Mouse (Mus musculus): ENCODE results near the gene Sox2. TPM values are rescaled to one million over a fixed set of nuclear protein-coding genes. Genes with fewer than 3 reads are reported as not detected.

The Sox2 gene
- 0.62 and 0.89 TPM in 2 replicates for polyA plus RNA-seq (2015; fragmentation: Nextera tagmentation; extraction: Ambion mirVana)

DNA sequence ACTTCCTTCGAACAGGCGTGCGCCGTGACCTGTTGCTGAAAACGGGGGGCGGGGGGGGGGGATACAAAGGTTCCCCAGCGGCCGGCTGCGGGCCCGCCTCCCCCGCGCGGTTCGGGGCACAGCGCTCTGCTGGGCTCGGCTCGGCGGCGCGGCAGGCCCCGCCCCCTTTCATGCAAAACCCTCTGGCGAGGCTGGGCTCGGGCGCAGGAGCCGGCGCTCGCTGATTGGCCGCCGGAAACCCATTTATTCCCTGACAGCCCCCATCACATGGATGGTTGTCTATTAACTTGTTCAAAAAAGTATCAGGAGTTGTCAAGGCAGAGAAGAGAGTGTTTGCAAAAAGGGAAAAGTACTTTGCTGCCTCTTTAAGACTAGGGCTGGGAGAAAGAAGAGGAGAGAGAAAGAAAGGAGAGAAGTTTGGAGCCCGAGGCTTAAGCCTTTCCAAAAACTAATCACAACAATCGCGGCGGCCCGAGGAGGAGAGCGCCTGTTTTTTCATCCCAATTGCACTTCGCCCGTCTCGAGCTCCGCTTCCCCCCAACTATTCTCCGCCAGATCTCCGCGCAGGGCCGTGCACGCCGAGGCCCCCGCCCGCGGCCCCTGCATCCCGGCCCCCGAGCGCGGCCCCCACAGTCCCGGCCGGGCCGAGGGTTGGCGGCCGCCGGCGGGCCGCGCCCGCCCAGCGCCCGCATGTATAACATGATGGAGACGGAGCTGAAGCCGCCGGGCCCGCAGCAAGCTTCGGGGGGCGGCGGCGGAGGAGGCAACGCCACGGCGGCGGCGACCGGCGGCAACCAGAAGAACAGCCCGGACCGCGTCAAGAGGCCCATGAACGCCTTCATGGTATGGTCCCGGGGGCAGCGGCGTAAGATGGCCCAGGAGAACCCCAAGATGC lies at the start of gene Sox2:
Gene Sox2, plus strand, starts transcription at position 680 of the 895 bp plus-strand sequence.
- peak within 1 kb of the TSS; percentile 70 for H3K4me2 ChIP-seq (replicated peaks)
- no peaks in the 10 kb centered on the region for H3K36me3 ChIP-seq
- peaks cover 75% of the 10 kb centered on the region for H3K27me3 ChIP-seq (replicated peaks)
- peak within 1 kb of the TSS; percentile 39 for H3K4me3 ChIP-seq (replicated peaks)
- WGBS: under 1% methylated on average over 84 of the region's 86 CpGs
- H3K9me3 ChIP-seq: no peaks in the 10 kb centered on the region
- no peak within 1 kb of the TSS for H3K27ac ChIP-seq
- H3K9ac ChIP-seq: 0 out of 2 replicates have a peak within 1 kb of the TSS, but pooled peaks have one; percentile 8
- ATAC-seq: peak; percentile 90
- H3K4me1 ChIP-seq (replicated peaks): peaks cover 18% of the 10 kb centered on the region

DNA sequence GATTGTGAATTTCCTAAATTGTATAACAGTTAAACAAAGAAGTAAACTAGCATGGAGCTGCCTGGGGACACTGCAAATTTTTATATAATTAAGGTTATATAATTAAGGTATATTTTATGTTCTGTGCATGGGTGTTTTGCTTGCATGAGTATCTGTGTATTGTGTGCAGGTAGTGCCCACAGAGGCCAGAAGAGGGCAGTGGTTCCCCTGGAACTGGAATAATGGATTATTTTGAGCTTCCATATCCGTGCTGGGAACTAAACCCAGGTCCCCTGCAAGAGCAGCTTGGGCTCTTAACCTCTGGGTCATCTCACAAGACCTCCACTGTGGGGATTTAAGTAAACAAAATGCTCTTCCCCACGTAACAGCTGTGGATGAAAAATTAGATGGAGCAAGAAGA lies 49.1 kb upstream of the Sox2 start:
- Histone ChIP-seq H3K36me3 (no peaks in the 10 kb centered on the region), H3K4me2 (replicated peaks) (no peak overlapping the region), H3K9me3 (no peaks in the 10 kb centered on the region), H3K4me3 (replicated peaks) (no peak overlapping the region), H3K27me3 (replicated peaks) (no peaks in the 10 kb centered on the region), H3K4me1 (replicated peaks) (no peaks in the 10 kb centered on the region), H3K27ac (no peak overlapping the region), H3K9ac (no peak overlapping the region)
- ATAC-seq: no peak
- 69% methylated on average over 2 of the region's 2 CpGs for WGBS

DNA sequence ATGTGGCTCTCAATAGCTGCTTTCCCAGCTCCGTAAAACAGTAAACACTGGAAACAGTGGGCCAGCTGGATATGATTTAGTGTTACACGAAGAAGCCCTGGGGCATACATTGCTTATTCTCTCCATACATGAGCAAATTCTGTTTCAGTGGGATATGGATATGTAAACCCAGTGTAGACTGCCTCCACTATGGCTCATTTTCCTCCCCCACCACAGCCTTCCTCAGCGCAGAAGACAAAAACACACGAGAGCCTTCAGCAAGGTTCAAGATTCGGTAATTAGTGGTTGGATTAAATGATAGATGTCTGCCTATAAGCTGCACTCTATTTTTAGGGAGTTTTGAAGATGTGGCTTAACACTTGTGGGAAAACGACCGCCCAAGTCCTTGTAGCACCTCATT lies 36.1 kb upstream of the Sox2 start:
- Histone ChIP-seq H3K9me3 (no peaks in the 10 kb centered on the region), H3K4me1 (replicated peaks) (no peaks in the 10 kb centered on the region), H3K27me3 (replicated peaks) (no peaks in the 10 kb centered on the region), H3K36me3 (no peaks in the 10 kb centered on the region), H3K9ac (no peak overlapping the region), H3K4me3 (replicated peaks) (no peak overlapping the region), H3K27ac (no peak overlapping the region), H3K4me2 (replicated peaks) (no peak overlapping the region)
- 79% methylated on average over 7 of the region's 7 CpGs for WGBS
- ATAC-seq: no peak

DNA sequence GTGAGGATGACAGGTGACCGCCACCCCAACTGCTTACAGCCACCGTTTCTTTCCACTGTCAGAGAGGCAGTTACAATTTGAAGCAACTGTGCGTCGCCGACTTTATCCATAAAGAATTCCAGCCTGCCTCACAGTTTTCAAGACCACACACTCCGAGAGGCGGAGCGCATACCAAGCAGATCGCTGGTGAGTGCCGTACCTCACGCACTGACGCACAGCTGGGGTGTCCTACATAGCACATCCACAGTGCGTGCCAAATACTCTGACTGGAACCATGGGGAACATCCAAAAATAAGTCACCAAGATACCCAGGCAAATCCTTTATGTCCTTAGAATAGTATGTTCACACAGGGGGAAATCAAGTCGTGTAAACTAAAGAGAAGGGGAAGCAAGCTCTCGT lies 34.7 kb upstream of the Sox2 start:
- WGBS: 64% methylated on average over 15 of the region's 15 CpGs
- no peak for ATAC-seq

DNA sequence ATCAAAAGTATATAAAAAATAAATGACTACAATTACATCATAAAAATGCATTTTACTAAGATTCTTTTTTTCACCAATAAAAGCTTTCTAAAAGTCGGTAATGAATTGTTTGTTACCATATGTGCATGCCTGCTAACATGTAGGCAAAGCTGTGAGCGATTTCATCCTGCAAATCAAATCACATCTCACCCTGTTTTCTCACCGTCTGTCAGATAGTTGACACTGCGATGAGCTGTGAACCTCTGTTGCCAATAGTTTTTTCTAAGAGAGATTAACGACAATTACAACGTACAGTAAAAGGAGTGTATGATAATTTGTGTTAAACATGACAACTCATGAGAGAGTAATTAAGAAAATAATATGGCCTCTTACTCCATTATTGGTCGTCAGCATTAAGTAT lies 31.3 kb upstream of the Sox2 start:
- Histone ChIP-seq H3K4me2 (replicated peaks) (no peak overlapping the region), H3K27ac (no peak overlapping the region), H3K9me3 (no peaks in the 10 kb centered on the region), H3K9ac (no peak overlapping the region), H3K36me3 (no peaks in the 10 kb centered on the region), H3K27me3 (replicated peaks) (no peaks in the 10 kb centered on the region), H3K4me3 (replicated peaks) (no peak overlapping the region), H3K4me1 (replicated peaks) (no peaks in the 10 kb centered on the region)
- WGBS: 77% methylated on average over 7 of the region's 7 CpGs
- no peak for ATAC-seq

More for the DNA sequence above, 34.7 kb upstream of the Sox2 start:
- Histone ChIP-seq H3K36me3 (no peaks in the 10 kb centered on the region), H3K4me3 (replicated peaks) (no peak overlapping the region), H3K27me3 (replicated peaks) (no peaks in the 10 kb centered on the region), H3K9me3 (no peaks in the 10 kb centered on the region), H3K4me1 (replicated peaks) (no peaks in the 10 kb centered on the region), H3K4me2 (replicated peaks) (no peak overlapping the region), H3K9ac (no peak overlapping the region), H3K27ac (no peak overlapping the region)

DNA sequence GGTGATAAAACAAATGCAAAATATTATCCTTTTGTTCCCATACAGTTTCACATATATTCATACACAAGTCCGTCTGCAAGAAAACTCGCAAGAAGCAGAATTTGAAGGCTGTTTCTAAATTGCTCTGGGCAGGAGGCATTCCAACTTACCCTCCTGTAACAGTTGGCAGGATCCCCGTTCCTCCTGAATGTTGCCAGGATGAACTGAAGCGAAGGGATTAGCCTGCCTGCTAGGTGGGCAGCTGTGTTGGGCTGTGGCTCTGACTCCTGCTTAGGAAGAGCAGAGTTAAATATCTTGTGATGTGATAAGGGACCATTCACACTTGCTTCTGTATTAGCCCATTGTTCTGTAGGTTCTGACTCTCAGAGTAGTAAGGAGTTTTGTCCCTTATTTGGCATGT lies 30.1 kb upstream of the Sox2 start:
- Histone ChIP-seq H3K27me3 (replicated peaks) (no peaks in the 10 kb centered on the region), H3K27ac (no peak overlapping the region), H3K9ac (no peak overlapping the region), H3K4me1 (replicated peaks) (no peaks in the 10 kb centered on the region), H3K4me3 (replicated peaks) (no peak overlapping the region), H3K4me2 (replicated peaks) (no peak overlapping the region), H3K36me3 (no peaks in the 10 kb centered on the region), H3K9me3 (no peaks in the 10 kb centered on the region)
- no peak for ATAC-seq
- WGBS: 78% methylated on average over 4 of the region's 4 CpGs

DNA sequence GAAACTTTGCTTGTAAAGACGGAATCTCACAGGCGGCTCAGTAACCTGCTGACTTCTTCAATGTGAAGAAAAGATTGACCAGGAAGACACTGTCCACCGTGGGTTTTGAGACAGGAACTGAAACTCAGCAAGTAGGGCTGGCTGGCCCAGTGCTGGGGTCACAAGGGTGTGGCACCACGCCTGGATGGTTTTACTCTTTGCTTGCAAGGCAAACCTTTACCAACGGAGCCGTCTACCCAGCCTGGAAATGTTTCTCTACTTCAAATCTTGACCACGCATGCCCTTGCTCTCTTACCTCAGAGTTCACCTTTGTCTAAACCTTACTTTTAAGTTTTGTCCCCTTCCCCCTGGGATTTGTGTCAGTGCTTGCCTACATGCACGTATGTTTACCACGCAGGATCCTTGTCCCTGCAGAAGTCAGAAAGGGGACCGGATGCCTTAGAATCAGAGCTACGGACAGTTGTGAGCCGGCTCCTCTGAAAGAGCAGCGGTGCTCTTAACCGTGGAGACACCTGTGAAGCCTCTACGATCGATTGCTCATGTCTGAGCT lies 25.4 kb upstream of the Sox2 start:
- Histone ChIP-seq H3K27me3 (replicated peaks) (no peaks in the 10 kb centered on the region), H3K4me1 (replicated peaks) (no peaks in the 10 kb centered on the region), H3K36me3 (no peaks in the 10 kb centered on the region), H3K27ac (no peak overlapping the region), H3K4me2 (replicated peaks) (no peak overlapping the region), H3K9ac (no peak overlapping the region), H3K4me3 (replicated peaks) (no peak overlapping the region), H3K9me3 (no peaks in the 10 kb centered on the region)
- WGBS: 86% methylated on average over 16 of the region's 16 CpGs
- no peak for ATAC-seq

DNA sequence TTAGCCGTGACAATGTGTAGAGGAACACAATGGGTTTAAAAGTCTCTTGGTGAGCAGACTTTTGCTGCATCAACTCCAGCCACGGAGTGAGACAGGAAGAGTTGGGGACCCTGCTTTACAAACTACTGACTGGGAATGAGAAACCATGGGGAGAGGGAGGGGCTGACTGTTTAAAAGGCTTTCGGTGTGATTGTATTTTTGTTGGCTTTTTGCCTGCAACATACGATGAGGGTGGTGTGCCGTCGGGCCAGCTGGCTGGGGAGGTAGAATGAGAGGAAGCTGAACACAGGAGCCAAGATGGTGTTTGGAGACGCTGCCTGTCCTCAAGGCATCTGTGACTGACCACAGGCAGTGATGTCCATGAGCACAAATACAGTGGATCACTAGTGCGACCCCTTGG lies 23.7 kb upstream of the Sox2 start:
- Histone ChIP-seq H3K27ac (no peak overlapping the region), H3K4me3 (replicated peaks) (no peak overlapping the region), H3K27me3 (replicated peaks) (no peaks in the 10 kb centered on the region), H3K4me2 (replicated peaks) (no peak overlapping the region), H3K9ac (no peak overlapping the region), H3K9me3 (no peaks in the 10 kb centered on the region), H3K36me3 (no peaks in the 10 kb centered on the region), H3K4me1 (replicated peaks) (no peaks in the 10 kb centered on the region)
- no peak for ATAC-seq
- 80% methylated on average over 8 of the region's 8 CpGs for WGBS

DNA sequence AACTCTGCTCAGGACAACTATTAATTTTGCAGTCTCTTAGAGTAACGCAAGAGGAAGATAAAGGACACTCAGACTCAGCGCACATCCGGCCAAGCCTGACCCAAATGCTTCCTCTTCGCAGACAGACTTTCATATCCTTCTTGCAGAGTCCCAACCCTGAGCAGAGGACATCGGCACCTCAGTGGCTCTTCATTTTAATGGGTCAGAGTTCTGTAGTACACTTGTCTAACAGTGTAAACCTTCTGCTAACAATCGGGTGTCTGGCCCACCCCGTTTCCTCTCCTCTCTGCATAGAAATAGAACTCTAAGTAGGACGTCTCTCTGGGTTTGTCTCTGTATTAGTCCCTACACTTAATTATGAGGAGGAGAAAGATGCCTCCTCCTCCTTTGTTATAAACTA lies 20.2 kb upstream of the Sox2 start:
- WGBS: 53% methylated on average over 8 of the region's 8 CpGs
- H3K27me3 ChIP-seq (replicated peaks): 0 out of 2 replicates have a peak, but pooled peaks cover 7% of the 10 kb centered on the region
- ATAC-seq: no peak

DNA sequence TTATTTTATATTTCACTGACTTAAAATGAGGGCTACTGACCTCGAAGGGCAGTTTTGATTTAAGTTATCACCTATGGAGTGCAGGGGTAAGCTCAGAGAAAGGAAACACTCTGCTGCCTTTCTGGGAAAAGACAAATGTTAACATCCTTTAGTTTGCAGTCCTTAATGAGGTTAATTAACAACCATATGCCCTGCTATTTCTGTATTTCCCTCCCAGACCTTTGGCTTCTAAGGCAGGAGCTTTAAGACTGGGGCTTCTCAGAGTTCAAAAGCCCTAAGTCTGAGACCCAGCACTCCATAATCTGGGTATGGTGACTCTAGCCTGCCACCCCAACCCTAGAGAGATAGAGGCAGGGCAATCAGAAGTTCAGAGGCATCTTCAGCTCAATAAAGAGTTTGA lies 19.5 kb upstream of the Sox2 start:
- H3K4me2 ChIP-seq (replicated peaks): no peak overlapping the region
- H3K27me3 ChIP-seq (replicated peaks): 0 out of 2 replicates have a peak, but pooled peaks cover 7% of the 10 kb centered on the region
- H3K4me3 ChIP-seq (replicated peaks): no peak overlapping the region
- H3K27ac ChIP-seq: no peak overlapping the region
- no peak overlapping the region for H3K9ac ChIP-seq
- no peaks in the 10 kb centered on the region for H3K4me1 ChIP-seq (replicated peaks)
- H3K9me3 ChIP-seq: no peaks in the 10 kb centered on the region
- 45% methylated on average over 1 of the region's 1 CpGs for WGBS
- H3K36me3 ChIP-seq: no peaks in the 10 kb centered on the region
- no peak for ATAC-seq

More for the DNA sequence above, 20.2 kb upstream of the Sox2 start:
- Histone ChIP-seq H3K27ac (no peak overlapping the region), H3K9me3 (no peaks in the 10 kb centered on the region), H3K4me1 (replicated peaks) (no peaks in the 10 kb centered on the region), H3K4me3 (replicated peaks) (no peak overlapping the region), H3K4me2 (replicated peaks) (no peak overlapping the region), H3K36me3 (no peaks in the 10 kb centered on the region), H3K9ac (no peak overlapping the region)

DNA sequence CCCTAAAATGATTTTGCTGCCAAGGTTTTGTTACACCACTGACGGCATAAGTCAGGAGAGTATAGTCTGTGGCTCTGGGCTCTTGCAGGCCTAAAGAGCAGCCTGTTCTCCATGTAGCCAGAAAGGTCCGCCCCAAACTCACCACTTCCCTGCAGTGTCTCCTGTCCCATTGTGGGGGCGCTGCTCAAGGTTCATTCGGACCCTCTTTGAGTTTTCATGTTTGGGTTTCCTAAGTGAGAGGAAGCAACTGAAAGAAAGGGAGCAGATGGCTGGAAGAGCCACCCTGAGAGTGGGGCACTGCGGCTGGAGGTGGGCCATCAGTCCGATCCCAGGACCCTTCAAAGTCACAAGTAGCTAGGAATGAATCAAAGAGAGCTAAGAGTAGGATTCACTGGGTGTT lies 13.2 kb upstream of the Sox2 start:
- Histone ChIP-seq H3K4me1 (replicated peaks) (peaks cover under 1% of the 10 kb centered on the region; the same call in 1 of the 2 replicates), H3K27me3 (replicated peaks) (peaks cover 50% of the 10 kb centered on the region), H3K36me3 (no peaks in the 10 kb centered on the region), H3K4me3 (replicated peaks) (no peak overlapping the region), H3K4me2 (replicated peaks) (no peak overlapping the region), H3K9me3 (no peaks in the 10 kb centered on the region), H3K27ac (no peak overlapping the region), H3K9ac (no peak overlapping the region)
- ATAC-seq: no peak
- WGBS: 57% methylated on average over 6 of the region's 6 CpGs

DNA sequence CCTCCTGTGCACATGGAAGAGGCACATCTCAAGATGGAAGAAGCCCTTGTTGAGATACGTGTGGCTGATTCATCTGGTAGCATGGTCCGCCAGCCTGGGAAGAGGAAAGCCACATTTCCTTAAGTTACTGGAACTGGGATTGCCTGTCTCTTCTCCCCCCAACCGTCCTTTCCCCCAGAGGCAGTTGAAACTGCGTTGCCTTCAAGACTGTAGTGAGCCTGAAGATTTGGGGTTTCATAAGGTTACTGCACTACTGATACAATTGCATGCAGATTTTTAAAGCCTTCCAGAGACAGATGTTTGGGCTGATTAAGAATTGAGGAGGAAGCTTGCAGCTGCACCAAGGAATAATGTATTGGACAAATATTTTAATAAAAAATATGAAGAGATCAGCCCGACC lies 12.7 kb upstream of the Sox2 start:
- Histone ChIP-seq H3K9ac (no peak overlapping the region), H3K9me3 (no peaks in the 10 kb centered on the region), H3K27me3 (replicated peaks) (peaks cover 53% of the 10 kb centered on the region), H3K36me3 (no peaks in the 10 kb centered on the region), H3K4me3 (replicated peaks) (no peak overlapping the region), H3K27ac (no peak overlapping the region), H3K4me2 (replicated peaks) (no peak overlapping the region), H3K4me1 (replicated peaks) (peaks cover 5% of the 10 kb centered on the region; the same call in 1 of the 2 replicates)
- WGBS: 39% methylated on average over 5 of the region's 5 CpGs
- ATAC-seq: no peak
